Mouse (Mus musculus) liver, postnatal 0 days (tissue): ENCODE measurements around the gene Gpr55.

Experiments
- CTCF ChIP-seq: sonication (generic); IDR thresholded peaks from 2 replicates; pipeline ENCODE4 v1.5.1; 2016; ENCODE audit warnings: antibody characterized with exemption, low read depth
- EP300 ChIP-seq: IDR thresholded peaks from 2 replicates; pipeline ENCODE4 v1.6.1; 2016; ENCODE audit warnings: antibody characterized with exemption, low read depth, mild to moderate bottlenecking

DNA sequence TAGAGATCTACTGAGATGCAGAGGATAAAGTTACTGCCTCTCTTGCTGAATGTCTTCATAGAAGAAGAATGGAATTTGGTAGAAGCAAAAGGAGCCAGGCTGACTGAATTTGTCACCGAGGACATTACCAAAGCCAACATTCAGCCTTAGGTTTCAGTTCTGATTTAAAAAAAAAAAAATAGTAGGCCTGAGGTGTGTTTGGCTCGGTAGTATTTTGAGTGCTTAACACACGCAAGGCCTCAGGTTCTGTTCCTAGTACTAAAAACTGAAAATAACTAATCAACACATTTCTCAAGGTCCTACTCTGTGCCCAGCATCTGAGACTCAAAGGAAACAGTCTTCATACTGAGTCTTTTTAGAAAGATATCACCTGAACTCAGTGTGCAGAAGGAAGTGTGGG lies 10.3 kb upstream of the Gpr55 start:
- TF ChIP-seq CTCF (no peak), EP300 (no peak)
